Mouse (Mus musculus) CH12.LX (cell line): Measurements from ENCODE around the gene Slc22a7. TPM values are rescaled to one million over a fixed set of nuclear protein-coding genes. Genes with fewer than 3 reads are reported as not detected.
A peak's percentile ranks its signal among the peaks of the same experiment; 100 is the strongest.

Experiments used
- DNase-seq: peaks from one replicate; pipeline ENCODE4 v3.0.0-alpha.2; 2013; ENCODE audit errors: extremely low read depth
- H3K27ac ChIP-seq: 2 replicates; pipeline ENCODE4 v1.5.1; 2012; ENCODE audit warnings: low read depth, mild to moderate bottlenecking, control low read depth, moderate library complexity; ENCODE audit not compliant: insufficient read depth
- H3K27me3 ChIP-seq: replicated peaks from 2 replicates; pipeline ENCODE3; 2012; ENCODE audit warnings: inconsistent platforms
- H3K36me3 ChIP-seq, 2 experiments: replicated peaks in 1 of 2; 2 replicates each; pipeline versions ENCODE3 to v1.6.1; 2012; ENCODE audit warnings: inconsistent platforms in 1 of 2, low read length in 1 of 2, mild to moderate bottlenecking in 1 of 2, mixed read lengths in 1 of 2, moderate library complexity in 1 of 2; ENCODE audit not compliant: control insufficient read depth in 1 of 2, insufficient read depth in 1 of 2
- H3K4me1 ChIP-seq, 2 experiments: 2 replicates each; pipeline ENCODE4 v1.6.1; 2012; ENCODE audit warnings: inconsistent platforms in 1 of 2, moderate library complexity in 1 of 2; ENCODE audit not compliant: insufficient read depth in 2 of 2, control insufficient read depth in 1 of 2
- H3K4me2 ChIP-seq: 2 replicates; pipeline ENCODE4 v1.6.1; 2012; ENCODE audit warnings: low read depth, mild to moderate bottlenecking, control low read depth; ENCODE audit not compliant: poor library complexity, insufficient read depth, severe bottlenecking
- H3K4me3 ChIP-seq, 3 experiments: fragments of 150-350 bp in 1 of 3; sonication (generic) in 1 of 3; replicated peaks in 1 of 3; 2 replicates each; pipeline versions ENCODE3 to v1.5.1; 2011 to 2012; ENCODE audit warnings: low read depth in 2 of 3, low read length in 2 of 3, mild to moderate bottlenecking in 2 of 3, moderate library complexity in 2 of 3, control low read depth in 1 of 3, improper control_type of control experiment in 1 of 3, inconsistent platforms in 1 of 3, mixed read lengths in 1 of 3; ENCODE audit not compliant: poor library complexity in 1 of 3
- H3K79me2 ChIP-seq: replicated peaks from 2 replicates; pipeline ENCODE4 v1.6.1; 2012; ENCODE audit warnings: mild to moderate bottlenecking, moderate library complexity; ENCODE audit not compliant: control insufficient read depth, poor library complexity, insufficient read depth, severe bottlenecking; ENCODE audit errors: extremely low read depth
- H3K9ac ChIP-seq: 2 replicates; pipeline ENCODE4 v1.6.1; 2012; ENCODE audit warnings: low read depth, mild to moderate bottlenecking, control low read depth, moderate library complexity; ENCODE audit not compliant: insufficient read depth
- H3K9me3 ChIP-seq: replicated peaks from 2 replicates; pipeline ENCODE3; 2012; ENCODE audit warnings: low read length, inconsistent platforms, mixed read lengths
- BHLHE40 ChIP-seq: IDR thresholded peaks from 2 replicates; pipeline ENCODE4 v1.6.1; 2011; ENCODE audit warnings: mild to moderate bottlenecking, low read depth, low read length, improper control_type of control experiment
- CHD1 ChIP-seq: IDR thresholded peaks from 2 replicates; pipeline ENCODE4 v1.6.1; 2012; ENCODE audit warnings: low read depth, low read length, improper control_type of control experiment, inconsistent platforms
- CHD2 ChIP-seq: IDR thresholded peaks from 2 replicates; pipeline ENCODE4 v1.6.1; 2011; ENCODE audit warnings: low read length, improper control_type of control experiment
- CTCF ChIP-seq, 2 experiments: IDR thresholded peaks in 1 of 2; conservative IDR thresholded peaks in 1 of 2; 2 replicates each; pipeline ENCODE4 v1.5.1; 2011 to 2012; ENCODE audit warnings: low read depth in 2 of 2, low read length in 2 of 2, improper control_type of control experiment in 1 of 2, inconsistent platforms in 1 of 2, mild to moderate bottlenecking in 1 of 2, moderate library complexity in 1 of 2
- E2F4 ChIP-seq: IDR thresholded peaks from 2 replicates; pipeline ENCODE4 v1.6.1; 2011; ENCODE audit warnings: low read depth, low read length, improper control_type of control experiment; ENCODE audit not compliant: insufficient replicate concordance
- ELF1 ChIP-seq: IDR thresholded peaks from 2 replicates; pipeline ENCODE4 v1.6.1; 2014; ENCODE audit warnings: low read depth, mild to moderate bottlenecking, inconsistent platforms, low read length, improper control_type of control experiment
- EP300 ChIP-seq: IDR thresholded peaks from 2 replicates; pipeline ENCODE4 v1.6.1; 2011; ENCODE audit warnings: low read length, improper control_type of control experiment
- ETS1 ChIP-seq: conservative IDR thresholded peaks from 2 replicates; pipeline ENCODE4 v1.6.1; 2012; ENCODE audit warnings: low read depth, mild to moderate bottlenecking, inconsistent platforms, low read length, improper control_type of control experiment, moderate library complexity
- GABPA ChIP-seq: IDR thresholded peaks from 2 replicates; pipeline ENCODE4 v1.6.1; 2012; ENCODE audit warnings: low read depth, low read length, improper control_type of control experiment, inconsistent platforms; ENCODE audit not compliant: insufficient replicate concordance
- HCFC1 ChIP-seq: IDR thresholded peaks from 2 replicates; pipeline ENCODE4 v1.6.1; 2012; ENCODE audit warnings: low read depth, mild to moderate bottlenecking, inconsistent platforms, low read length, improper control_type of control experiment
- IRF4 ChIP-seq: IDR thresholded peaks from 2 replicates; pipeline ENCODE4 v1.6.1; 2014; ENCODE audit warnings: low read depth, mild to moderate bottlenecking, inconsistent platforms, low read length, improper control_type of control experiment
- JUN ChIP-seq: IDR thresholded peaks from 2 replicates; pipeline ENCODE4 v1.6.1; 2011; ENCODE audit warnings: low read depth, mild to moderate bottlenecking, low read length, improper control_type of control experiment, moderate library complexity; ENCODE audit not compliant: insufficient read depth
- JUND ChIP-seq: conservative IDR thresholded peaks from 2 replicates; pipeline ENCODE4 v1.6.1; 2011; ENCODE audit warnings: low read depth, low read length, improper control_type of control experiment
- MAFK ChIP-seq: IDR thresholded peaks from 2 replicates; pipeline ENCODE4 v1.6.1; 2011; ENCODE audit warnings: low read length, improper control_type of control experiment; ENCODE audit not compliant: insufficient replicate concordance
- MAX ChIP-seq: IDR thresholded peaks from 2 replicates; pipeline ENCODE4 v1.6.1; 2011; ENCODE audit warnings: low read length, improper control_type of control experiment
- MAZ ChIP-seq: IDR thresholded peaks from 2 replicates; pipeline ENCODE4 v1.6.1; 2012; ENCODE audit warnings: low read depth, mild to moderate bottlenecking, inconsistent platforms, low read length, improper control_type of control experiment, moderate library complexity
- MYC ChIP-seq: IDR thresholded peaks from 2 replicates; pipeline ENCODE4 v1.6.1; 2011; ENCODE audit warnings: low read depth, mild to moderate bottlenecking, improper control_type of control experiment, low read length
- NELFE ChIP-seq: IDR thresholded peaks from 2 replicates; pipeline ENCODE4 v1.6.1; 2011; ENCODE audit warnings: low read depth, low read length, improper control_type of control experiment
- NRF1 ChIP-seq: IDR thresholded peaks from 2 replicates; pipeline ENCODE4 v1.6.1; 2014; ENCODE audit warnings: low read depth, mild to moderate bottlenecking, inconsistent platforms, low read length, improper control_type of control experiment, moderate library complexity
- PAX5 ChIP-seq: IDR thresholded peaks from 2 replicates; pipeline ENCODE4 v1.6.1; 2012; ENCODE audit warnings: low read length, inconsistent platforms, mixed read lengths
- POLR2A ChIP-seq: IDR thresholded peaks from 2 replicates; pipeline ENCODE4 v1.6.1; 2011; ENCODE audit warnings: low read depth, mild to moderate bottlenecking, improper control_type of control experiment, low read length
- POLR2AphosphoS2 ChIP-seq: IDR thresholded peaks from 2 replicates; pipeline ENCODE4 v1.6.1; 2011; ENCODE audit warnings: low read depth, low read length, improper control_type of control experiment
- RAD21 ChIP-seq: IDR thresholded peaks from 2 replicates; pipeline ENCODE4 v1.6.1; 2011; ENCODE audit warnings: low read depth, mild to moderate bottlenecking, low read length, improper control_type of control experiment, moderate library complexity
- RCOR1 ChIP-seq: conservative IDR thresholded peaks from 2 replicates; pipeline ENCODE4 v1.6.1; 2012; ENCODE audit warnings: low read depth, mild to moderate bottlenecking, inconsistent platforms, low read length, improper control_type of control experiment
- SIN3A ChIP-seq: IDR thresholded peaks from 2 replicates; pipeline ENCODE4 v1.6.1; 2012; ENCODE audit warnings: low read length, improper control_type of control experiment, inconsistent platforms
- SMC3 ChIP-seq: IDR thresholded peaks from 2 replicates; pipeline ENCODE4 v1.6.1; 2011; ENCODE audit warnings: low read depth, low read length, improper control_type of control experiment
- TCF12 ChIP-seq: IDR thresholded peaks from 2 replicates; pipeline ENCODE4 v1.6.1; 2014; ENCODE audit warnings: low read depth, mild to moderate bottlenecking, inconsistent platforms, low read length, improper control_type of control experiment
- UBTF ChIP-seq: IDR thresholded peaks from 2 replicates; pipeline ENCODE4 v1.6.1; 2012; ENCODE audit warnings: low read depth, mild to moderate bottlenecking, inconsistent platforms, low read length, improper control_type of control experiment, moderate library complexity
- USF1 ChIP-seq: IDR thresholded peaks from 2 replicates; pipeline ENCODE4 v1.6.1; 2014; ENCODE audit warnings: low read depth, mild to moderate bottlenecking, inconsistent platforms, low read length, improper control_type of control experiment
- USF2 ChIP-seq: conservative IDR thresholded peaks from 2 replicates; pipeline ENCODE4 v1.6.1; 2011; ENCODE audit warnings: low read depth, low read length, improper control_type of control experiment
- ZC3H11A ChIP-seq: IDR thresholded peaks from 2 replicates; pipeline ENCODE4 v1.6.1; 2012; ENCODE audit warnings: low read depth, mild to moderate bottlenecking, inconsistent platforms, low read length, improper control_type of control experiment
- ZKSCAN1 ChIP-seq: IDR thresholded peaks from 2 replicates; pipeline ENCODE4 v1.6.1; 2012; ENCODE audit warnings: low read depth, inconsistent platforms, low read length, improper control_type of control experiment, borderline replicate concordance
- ZMIZ1 ChIP-seq: IDR thresholded peaks from 2 replicates; pipeline ENCODE4 v1.6.1; 2012; ENCODE audit warnings: low read depth, mild to moderate bottlenecking, inconsistent platforms, low read length, improper control_type of control experiment
- dilution Hi-C: fragments of 300-500 bp; cut with MboI; formaldehyde crosslinking; loops from 2 replicates; pipeline ENCODE4 v1.14.3; 2020; ENCODE audit warnings: low sequenced_read_pairs; ENCODE audit not compliant: extremely low pct_unique_long_range_greater_than_20kb, extremely low pct_ligation_motif_present
- in situ Hi-C: fragments of 300-500 bp; cut with MboI; formaldehyde crosslinking; loops from 3 replicates; pipeline ENCODE4 v1.14.3; 2019; ENCODE audit warnings: low sequenced_read_pairs, low pct_ligation_motif_present, low pct_unique_long_range_greater_than_20kb, mixed read lengths
- polyA plus RNA-seq: library from polyadenylated mRNA; unstranded; fragments of >175 nt; gene quantifications from 2 replicates; pipeline ENCODE4 v1.2.1, GENCODE M21; 2012; ENCODE audit warnings: low read depth; ENCODE audit not compliant: insufficient read length
- total RNA-seq, 2 experiments: library from RNA; depleted of rRNA; stranded (reverse); fragments of 300-350 nt in 1 of 2; fragments of >200 nt in 1 of 2; gene quantifications; 2 replicates each; pipeline ENCODE4 v1.2.3; 2012 to 2014

Gene Slc22a7
- total and polyA plus RNA-seq, 3 experiments, result not detected

GRCm38 (mm10) chr17:46393012-46393411 is 45.2 kb downstream of the Slc22a7 start:
- no peaks in the 10 kb centered on the region for H3K27me3 ChIP-seq
- H3K27ac ChIP-seq, result no peak overlapping the region
- H3K9me3 ChIP-seq, result no peaks in the 10 kb centered on the region
- in situ Hi-C loops, result loop anchor here (10.0 kb wide), 1 partner anchor 58 kb away; no protein-coding TSS in a partner anchor
- no peak overlapping the region for H3K9ac ChIP-seq
- H3K4me3 ChIP-seq, result no peak overlapping the region
- peak; percentile 59 for DNase-seq
- no peaks in the 10 kb centered on the region for H3K79me2 ChIP-seq
- peaks cover 0 to 6% of the 10 kb centered on the region in 2 experiments for H3K36me3 ChIP-seq
- dilution Hi-C loops, result no loop called here
- no peak overlapping the region for H3K4me2 ChIP-seq
- H3K4me1 ChIP-seq, result peaks cover 3 to 10% of the 10 kb centered on the region in 2 experiments; a peak in 3 of 4 replicates
- TF ChIP-seq ZKSCAN1, result no peak
- peak; percentile 86 for TF ChIP-seq RAD21
- TF ChIP-seq MYC, result 0 out of 2 replicates have a peak, but pooled peaks have one; percentile 53
- TF ChIP-seq CTCF (conservative IDR thresholded peaks at IDR 0.05 in 1 of 2, IDR thresholded peaks at IDR 0.05 in 1 of 2; ENCODE audit: low read depth in 2 of 2, low read length in 2 of 2), result peak; percentile 53 to 89; a peak in 3 of 4 replicates
- peak; percentile 45; the same call in 1 of the 2 replicates for TF ChIP-seq NELFE
- TF ChIP-seq NRF1, result no peak
- TF ChIP-seq ZC3H11A, result 0 out of 2 replicates have a peak, but pooled peaks have one; percentile 11
- TF ChIP-seq SMC3, result peak; percentile 85
- TF ChIP-seq, all 38 proteins: peak for 6

GRCm38 (mm10) chr17:46388200-46388599 is 50.1 kb downstream of the Slc22a7 start:
- dilution Hi-C loops (no loop called here), in situ Hi-C loops (loop anchor here (5.0 kb wide), 1 partner anchor 121 kb away; no protein-coding TSS in a partner anchor)
- Histone ChIP-seq H3K79me2 (no peaks in the 10 kb centered on the region), H3K4me1 (peaks cover 4 to 16% of the 10 kb centered on the region in 2 experiments; a peak in 3 of 4 replicates), H3K36me3 (no peaks in the 10 kb centered on the region), H3K4me3 (no peak overlapping the region), H3K27me3 (peaks cover 25% of the 10 kb centered on the region), H3K9me3 (no peaks in the 10 kb centered on the region), H3K27ac (no peak overlapping the region), H3K9ac (no peak overlapping the region), H3K4me2 (no peak overlapping the region)
- DNase-seq, result peak; percentile 75
- TF ChIP-seq USF1 (no peak), E2F4 (no peak), CHD2 (no peak), RCOR1 (no peak), ZMIZ1 (no peak), CHD1 (no peak), MAX (no peak), IRF4 (peak; percentile 47; the same call in 1 of the 2 replicates), UBTF (no peak), SMC3 (no peak), SIN3A (no peak), EP300 (peak; percentile 69), USF2 (no peak), HCFC1 (no peak), NELFE (no peak), POLR2AphosphoS2 (no peak), BHLHE40 (peak; percentile 54), ELF1 (no peak), MYC (no peak), PAX5 (no peak), GABPA (no peak), POLR2A (no peak), MAFK (0 out of 2 replicates have a peak, but pooled peaks have one; percentile 37), TCF12 (no peak), ETS1 (peak; percentile 51), RAD21 (no peak), ZKSCAN1 (no peak), JUND (no peak; the same call in 1 of the 2 replicates), JUN (no peak), MAZ (no peak)
